Mouse (Mus musculus) CH12.LX (cell line): Measurements from ENCODE around the gene Napsa.

Experiments used
- CHD2 ChIP-seq: IDR thresholded peaks from 2 replicates; pipeline ENCODE4 v1.6.1; 2011; ENCODE audit warnings: low read length, improper control_type of control experiment
- MAZ ChIP-seq: IDR thresholded peaks from 2 replicates; pipeline ENCODE4 v1.6.1; 2012; ENCODE audit warnings: low read depth, mild to moderate bottlenecking, inconsistent platforms, low read length, improper control_type of control experiment, moderate library complexity
- POLR2A ChIP-seq: IDR thresholded peaks from 2 replicates; pipeline ENCODE4 v1.6.1; 2011; ENCODE audit warnings: low read depth, mild to moderate bottlenecking, improper control_type of control experiment, low read length
- POLR2AphosphoS2 ChIP-seq: IDR thresholded peaks from 2 replicates; pipeline ENCODE4 v1.6.1; 2011; ENCODE audit warnings: low read depth, low read length, improper control_type of control experiment
- ZNF384 ChIP-seq: IDR thresholded peaks from 2 replicates; pipeline ENCODE4 v1.6.1; 2012; ENCODE audit warnings: low read depth, low read length, improper control_type of control experiment, inconsistent platforms

- TF ChIP-seq POLR2A (peak; percentile 92), POLR2AphosphoS2 (no peak), CHD2 (peak; percentile 78), MAZ (peak; percentile 93), ZNF384 (peak; percentile 98)
Observed at GRCm38 (mm10) chr7:44572213-44572701, at the start of gene Napsa.
